Mouse (Mus musculus): Measurements from ENCODE around the gene Tiam2. TPM values are rescaled to one million over a fixed set of nuclear protein-coding genes. Genes with fewer than 3 reads are reported as not detected.

Gene Tiam2
- total RNA-seq, 2 experiments from 2014 or later = 0.08 to 3.8 TPM

DNA sequence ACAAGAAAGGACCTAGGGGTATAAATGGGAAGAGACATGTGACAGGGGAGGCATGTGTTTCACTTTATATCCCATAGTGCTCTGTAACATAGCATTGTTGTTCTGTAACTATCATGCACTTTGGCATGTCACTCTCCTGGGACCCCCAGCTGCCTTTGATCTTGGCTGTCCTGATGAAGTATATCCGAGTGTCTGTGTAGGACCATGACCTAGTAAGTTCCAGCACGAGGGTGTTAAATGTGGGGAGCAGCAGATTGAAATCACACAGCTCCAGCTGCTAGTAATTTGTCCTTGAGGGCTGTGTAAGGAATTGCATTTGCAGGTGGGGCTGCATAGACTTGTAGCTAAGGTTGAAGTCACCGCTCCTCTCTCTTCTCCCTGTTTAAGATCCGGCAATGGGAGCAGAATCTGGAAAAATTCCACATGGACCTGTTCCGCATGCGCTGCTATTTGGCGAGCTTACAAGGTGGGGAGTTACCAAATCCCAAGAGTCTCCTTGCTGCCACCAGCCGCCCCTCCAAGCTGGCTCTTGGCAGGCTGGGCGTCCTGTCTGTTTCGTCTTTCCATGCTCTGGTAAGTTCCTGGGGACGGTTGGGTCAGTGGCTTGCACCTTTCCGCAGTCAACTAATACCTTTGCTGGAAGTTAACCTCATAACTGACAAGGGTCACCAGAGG, 110.6 kb downstream of the Tiam2 start:
- no peak for ATAC-seq (replicated peaks; ENCODE audit: low FRiP score, poor library complexity, severe bottlenecking)

DNA sequence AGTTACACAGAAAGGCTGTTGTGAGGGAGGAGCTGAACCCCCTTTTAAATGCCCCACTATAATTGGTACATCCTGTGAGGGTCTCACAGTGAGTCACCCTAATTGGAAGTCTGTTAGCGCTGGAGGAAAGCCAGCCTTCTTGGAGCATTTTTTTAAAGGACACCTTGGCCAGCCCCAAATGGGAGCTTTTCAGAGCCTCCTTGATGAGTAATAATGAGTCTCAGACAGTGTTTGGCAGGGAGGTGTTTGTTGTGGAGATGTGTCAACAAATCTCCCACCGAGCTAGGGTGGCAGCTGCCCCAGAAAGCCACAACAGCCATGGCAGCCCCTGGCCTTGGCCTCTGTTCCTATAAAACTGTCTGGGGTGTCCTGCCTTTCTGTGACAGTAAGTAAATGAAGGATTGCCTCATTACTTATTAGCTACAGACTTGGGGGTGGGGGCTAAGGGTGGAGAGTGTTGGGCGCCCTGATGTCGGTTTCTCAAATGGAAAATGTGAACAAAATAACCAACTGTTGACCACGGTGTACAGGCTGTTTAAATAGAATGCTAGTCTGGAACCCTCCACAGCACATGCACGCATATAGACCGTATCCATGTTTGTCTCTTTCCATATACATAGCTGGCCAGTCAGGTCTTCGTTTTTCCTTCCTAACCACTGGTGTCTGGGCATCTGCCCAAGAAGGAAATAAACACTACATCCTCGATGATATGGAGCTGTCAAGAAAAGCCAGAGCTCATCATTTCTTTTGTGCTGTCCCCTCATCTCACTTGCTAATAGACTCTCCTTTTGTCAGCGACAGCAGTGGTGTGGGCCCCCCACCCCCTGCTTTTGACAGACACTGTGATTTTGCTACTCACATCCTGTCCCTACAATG, 116.4 kb downstream of the Tiam2 start:
- ATAC-seq (replicated peaks; ENCODE audit: low FRiP score, poor library complexity, severe bottlenecking) = no peak

DNA sequence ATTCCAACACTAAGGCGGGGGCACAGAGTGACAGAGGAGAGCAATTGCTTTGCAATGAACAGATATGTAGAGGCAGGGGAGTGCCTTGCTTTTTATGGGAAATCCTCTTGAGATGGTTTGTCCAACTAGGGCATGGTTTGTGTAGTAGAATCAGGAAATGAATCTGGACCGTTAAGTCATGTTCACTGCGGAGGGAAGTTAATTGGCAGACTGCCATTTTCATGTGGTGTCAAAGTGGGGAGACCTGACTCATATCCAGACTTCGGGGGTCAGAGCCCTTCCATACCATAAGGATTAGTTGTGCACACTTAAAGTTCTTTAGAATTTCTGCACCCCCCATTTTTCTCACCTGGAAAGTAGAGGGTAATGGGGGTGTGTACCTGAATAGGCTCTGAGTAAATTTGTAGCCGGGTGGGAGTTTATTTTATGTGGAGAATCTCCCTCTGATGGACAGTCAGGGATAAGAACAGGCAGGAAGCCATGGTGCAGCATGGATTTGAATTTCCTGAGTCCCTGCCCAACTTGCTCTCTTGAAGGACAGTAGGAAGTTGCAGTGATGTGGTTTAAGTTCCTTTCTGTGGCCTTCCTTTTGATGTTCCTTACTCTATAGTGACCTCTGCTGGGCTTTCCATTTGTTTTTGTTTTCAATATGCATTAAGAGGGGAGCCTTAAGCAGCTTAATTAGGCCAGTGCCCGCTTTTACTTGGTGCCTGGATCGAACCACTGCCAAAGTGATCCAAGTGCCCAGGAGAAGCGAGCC, 120.0 kb downstream of the Tiam2 start:
- no peak for ATAC-seq (replicated peaks; ENCODE audit: low FRiP score, poor library complexity, severe bottlenecking)

DNA sequence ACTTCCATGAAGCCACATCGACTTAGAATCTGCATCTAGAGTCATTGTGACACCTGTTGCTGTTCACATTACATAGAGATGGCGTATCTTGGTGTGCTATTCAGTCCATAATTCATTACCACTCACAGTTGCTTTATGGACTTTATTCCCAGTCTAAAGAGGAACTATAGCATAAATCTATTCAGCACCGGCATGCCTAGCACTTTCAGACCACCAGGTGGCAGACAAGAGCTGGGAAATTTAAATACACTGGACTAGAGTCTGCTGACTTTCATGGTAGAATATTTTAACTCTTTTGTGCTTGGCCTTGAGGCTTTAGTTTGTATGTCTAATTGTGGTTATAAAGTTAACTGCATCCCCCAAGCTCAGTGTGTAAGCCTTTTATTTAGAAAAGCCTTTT, 122.4 kb downstream of the Tiam2 start:
- no peak for ATAC-seq (replicated peaks; ENCODE audit: low FRiP score, poor library complexity, severe bottlenecking)

DNA sequence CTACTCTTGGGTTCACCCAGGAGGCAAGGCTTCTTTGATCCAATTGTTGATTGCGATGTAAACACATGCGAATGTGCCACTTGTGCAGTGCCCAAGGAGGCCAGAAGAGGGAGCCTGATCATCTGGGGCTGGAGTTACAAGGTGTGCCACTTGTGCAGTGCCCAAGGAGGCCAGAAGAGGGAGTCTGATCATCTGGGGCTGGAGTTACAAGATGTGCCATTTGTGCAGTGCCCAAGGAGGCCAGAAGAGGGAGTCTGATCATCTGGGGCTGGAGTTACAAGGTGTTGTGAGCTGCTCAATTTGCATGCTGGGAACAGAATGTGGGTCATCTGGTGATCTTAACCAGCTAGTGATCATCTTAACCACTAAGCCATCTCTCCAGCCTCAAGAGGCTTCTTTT, 124.7 kb downstream of the Tiam2 start:
- peak; percentile 90 for ATAC-seq (replicated peaks; ENCODE audit: low FRiP score, poor library complexity, severe bottlenecking)

DNA sequence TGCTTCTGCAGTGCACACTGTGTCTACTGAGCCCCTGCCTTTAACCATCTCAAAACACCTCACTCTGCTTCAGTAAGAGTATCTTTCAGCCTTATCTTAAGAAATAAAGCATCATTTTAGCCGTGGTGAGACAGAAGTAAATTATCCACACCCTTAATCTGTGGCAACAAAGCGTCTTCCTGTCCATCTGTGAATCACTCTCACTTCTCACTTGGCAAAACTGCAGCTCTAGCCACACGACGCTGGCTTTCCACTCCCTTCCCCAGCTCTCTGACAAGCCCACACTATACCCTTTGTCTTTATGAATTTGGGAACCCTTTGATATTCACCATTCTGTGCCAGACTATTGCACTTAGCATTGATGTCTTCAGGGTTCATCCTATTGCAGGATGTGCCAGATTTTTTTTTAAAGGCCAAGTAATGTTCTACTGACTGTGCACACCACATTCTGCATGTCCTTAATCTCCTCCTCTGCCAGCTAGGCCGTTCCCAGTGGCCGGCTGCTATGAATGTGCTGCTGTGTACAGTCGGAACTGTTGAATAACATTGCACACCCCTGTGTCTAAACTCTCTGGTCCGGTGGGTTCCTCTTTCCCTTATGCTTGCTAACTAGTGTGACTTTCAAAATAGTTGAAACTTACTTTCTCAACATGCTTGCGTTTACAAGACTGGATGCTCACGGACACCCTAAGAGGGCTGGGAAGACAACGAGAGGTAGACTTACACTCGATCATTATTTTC, 126.4 kb downstream of the Tiam2 start:
- ATAC-seq (replicated peaks; ENCODE audit: low FRiP score, poor library complexity, severe bottlenecking) = no peak

DNA sequence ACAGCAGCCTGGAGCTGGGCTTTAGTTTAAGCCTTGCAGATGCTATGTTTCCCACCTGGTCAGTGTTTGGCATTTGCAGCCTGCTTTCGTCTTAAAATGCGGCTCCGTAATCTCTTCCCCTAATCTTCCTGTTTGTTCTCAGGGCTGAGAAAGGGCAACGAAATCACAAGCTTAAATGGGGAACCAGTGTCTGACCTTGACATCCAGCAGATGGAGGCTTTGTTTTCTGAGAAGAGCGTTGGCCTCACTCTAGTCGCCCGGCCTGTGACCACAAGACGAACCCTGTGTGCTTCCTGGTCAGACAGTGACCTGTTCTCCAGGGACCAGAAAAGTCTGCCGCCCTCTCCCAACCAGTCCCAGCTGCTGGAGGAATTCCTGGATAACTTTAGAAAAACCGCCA, 127.6 kb downstream of the Tiam2 start:
- no peak for ATAC-seq (replicated peaks; ENCODE audit: low FRiP score, poor library complexity, severe bottlenecking)

DNA sequence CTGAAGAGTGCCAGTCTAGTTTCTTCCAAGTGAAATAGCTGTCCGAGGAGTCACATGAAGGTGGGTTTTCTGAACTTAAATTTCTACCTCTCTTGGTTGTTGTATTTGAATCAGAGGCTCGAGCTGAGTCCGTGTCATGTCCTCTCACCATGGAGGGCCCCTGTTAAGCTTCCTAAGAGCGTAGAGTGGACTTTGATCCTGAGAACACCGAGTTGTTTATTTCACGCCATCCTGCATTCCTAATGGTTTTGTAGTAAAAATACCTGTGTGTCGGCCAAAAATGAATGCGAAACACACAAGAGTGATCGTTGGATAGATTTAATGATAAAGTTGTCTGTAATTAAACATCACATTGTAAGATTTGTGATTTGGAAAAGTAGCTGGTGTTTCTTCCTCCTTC, 128.5 kb downstream of the Tiam2 start:
- ATAC-seq (replicated peaks; ENCODE audit: low FRiP score, poor library complexity, severe bottlenecking) = no peak

DNA sequence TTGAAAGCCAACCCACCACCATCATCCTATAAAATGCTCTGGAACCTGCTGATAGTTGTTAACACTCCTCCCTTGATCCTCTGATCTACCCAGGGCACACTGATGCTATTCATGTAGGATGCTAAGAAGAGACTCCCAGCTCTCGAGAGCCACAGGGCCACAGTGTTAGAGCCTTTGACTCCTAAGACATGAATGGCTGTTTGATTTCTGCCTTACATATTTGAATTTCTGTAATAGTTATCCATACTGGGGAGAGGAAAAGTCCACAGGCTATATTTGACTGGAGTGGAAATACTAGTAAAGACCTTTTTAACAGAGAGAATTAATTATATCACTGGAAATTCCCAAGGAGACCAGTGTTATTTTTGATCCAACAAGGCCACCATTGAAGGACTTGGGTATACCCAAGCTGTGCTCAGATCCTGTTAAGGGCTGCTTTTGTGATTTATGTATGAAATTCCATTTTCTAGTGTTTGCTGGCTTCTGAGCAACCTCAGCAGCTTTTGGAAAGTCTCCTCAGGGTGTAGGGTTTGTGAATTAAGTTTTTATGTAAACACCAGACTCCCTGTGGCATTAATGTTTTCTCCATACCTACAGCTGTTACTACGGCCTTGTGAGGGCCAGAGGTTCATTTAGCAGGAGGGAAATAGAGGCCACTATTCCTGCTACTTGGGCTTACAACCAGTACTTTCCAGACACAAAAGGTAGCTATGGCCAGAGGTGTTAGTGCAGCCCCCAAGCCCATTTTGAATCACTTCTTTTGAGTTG, 131.7 kb downstream of the Tiam2 start:
- ATAC-seq (replicated peaks; ENCODE audit: low FRiP score, poor library complexity, severe bottlenecking) = no peak

DNA sequence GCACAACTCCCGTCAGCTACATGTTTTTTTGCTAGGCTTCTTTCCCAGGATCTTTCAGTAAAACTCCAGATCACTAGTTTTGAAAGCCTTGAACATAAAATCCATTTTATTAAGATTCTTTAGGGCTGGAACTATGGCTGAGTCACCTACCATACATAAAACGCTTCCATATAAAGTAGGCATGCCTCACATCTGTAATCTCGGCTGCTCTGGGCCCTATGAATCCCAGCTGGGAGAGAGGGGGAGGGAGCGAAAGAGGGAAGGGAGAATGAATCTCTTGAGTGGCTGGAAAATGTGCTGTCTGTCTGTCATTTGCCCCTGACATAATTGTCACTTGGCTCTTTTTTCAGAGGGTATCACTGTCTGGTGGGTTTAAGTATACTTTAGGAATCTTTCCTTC, 139.5 kb downstream of the Tiam2 start:
- no peak for ATAC-seq (replicated peaks; ENCODE audit: low FRiP score, poor library complexity, severe bottlenecking)

DNA sequence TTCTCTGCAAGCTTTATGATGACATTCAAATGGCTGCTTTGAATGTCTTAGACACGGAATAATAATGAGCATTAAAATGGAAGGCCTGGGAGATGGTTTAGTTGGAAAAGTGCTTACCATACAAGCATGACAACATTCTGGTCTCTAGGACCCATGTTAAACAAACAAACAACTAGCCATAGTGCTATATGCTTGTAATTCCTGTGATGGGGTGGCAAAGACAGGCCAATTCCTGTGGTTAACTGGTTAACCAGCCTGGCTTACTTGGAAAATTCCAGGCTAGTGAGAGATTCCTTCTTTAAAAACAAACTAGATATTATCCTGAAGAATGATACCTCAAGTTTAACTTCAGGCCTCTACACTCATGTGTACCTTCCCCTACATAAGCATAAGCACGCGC, 140.3 kb downstream of the Tiam2 start:
- ATAC-seq (replicated peaks; ENCODE audit: low FRiP score, poor library complexity, severe bottlenecking) = no peak

DNA sequence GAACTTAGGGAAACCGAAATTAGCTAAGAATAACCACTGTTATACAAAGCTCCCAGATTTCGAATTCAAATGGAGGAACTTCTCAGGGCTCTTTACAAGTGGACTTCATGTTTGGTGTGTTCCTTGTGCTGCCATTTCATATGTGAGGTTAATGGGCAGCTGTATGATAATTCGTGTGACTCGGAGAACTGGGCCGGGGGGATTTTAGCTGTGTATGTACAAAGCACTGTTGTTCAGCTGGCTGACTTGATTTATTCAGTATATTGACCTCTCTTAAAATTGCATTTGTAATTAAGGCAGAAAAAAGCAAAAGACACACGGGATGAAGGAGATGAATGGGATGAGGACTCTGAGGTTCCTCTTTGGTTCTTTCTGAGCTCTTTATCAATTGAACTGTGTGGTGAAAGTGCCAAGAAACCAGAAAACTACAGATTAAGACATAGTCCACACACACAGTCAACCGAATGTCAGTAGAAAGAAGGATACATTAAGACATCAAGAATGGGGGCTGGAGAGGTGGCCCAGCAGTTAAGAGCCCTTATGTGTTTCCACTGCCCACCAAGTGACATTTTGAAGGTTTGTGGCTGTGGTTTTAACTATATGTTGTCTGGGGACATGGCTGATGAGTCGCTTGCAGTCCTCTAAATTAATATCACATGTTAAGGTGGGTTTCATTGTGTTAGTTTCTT, 141.4 kb downstream of the Tiam2 start:
- no peak for ATAC-seq (replicated peaks; ENCODE audit: low FRiP score, poor library complexity, severe bottlenecking)

DNA sequence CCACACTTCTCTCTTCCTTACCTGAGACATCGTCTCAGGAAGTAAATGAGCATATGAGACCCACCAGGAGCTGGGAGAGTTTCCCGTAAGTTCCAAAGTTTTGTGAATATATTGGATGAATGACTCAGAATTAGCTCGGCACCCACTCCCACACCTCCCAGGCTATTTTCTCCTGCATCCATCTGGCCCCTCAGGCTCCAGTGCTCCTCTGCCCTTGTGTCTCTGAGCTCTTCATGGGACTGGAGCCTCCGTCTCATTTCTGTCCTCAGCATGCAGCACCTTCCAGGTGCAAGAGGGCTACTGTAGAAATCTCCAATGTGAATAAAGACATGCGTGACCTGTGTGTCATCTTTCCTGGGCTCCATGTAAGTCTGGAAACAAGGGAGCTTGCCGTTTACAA, 145.6 kb downstream of the Tiam2 start:
- ATAC-seq (replicated peaks; ENCODE audit: low FRiP score, poor library complexity, severe bottlenecking) = no peak

DNA sequence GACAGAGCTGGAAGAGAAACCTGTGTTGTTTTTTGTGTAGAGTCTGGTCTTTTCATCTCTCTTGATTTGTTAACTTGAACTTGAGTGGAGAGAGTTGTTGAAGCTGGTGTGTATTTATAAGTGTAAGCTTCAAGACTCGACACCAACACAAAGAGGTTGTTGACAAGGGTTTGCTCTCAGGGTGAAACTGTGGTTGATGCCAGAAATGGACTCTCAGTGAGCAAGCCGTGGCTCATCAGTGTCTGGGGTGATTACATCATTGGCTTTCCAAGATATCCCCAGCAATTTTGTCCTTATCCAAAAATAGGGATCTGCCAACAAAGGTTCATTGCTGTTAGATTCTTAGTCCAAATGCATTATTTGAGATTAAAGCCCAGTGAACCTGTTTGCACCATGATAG, 150.2 kb downstream of the Tiam2 start:
- no peak for ATAC-seq (replicated peaks; ENCODE audit: low FRiP score, poor library complexity, severe bottlenecking)

DNA sequence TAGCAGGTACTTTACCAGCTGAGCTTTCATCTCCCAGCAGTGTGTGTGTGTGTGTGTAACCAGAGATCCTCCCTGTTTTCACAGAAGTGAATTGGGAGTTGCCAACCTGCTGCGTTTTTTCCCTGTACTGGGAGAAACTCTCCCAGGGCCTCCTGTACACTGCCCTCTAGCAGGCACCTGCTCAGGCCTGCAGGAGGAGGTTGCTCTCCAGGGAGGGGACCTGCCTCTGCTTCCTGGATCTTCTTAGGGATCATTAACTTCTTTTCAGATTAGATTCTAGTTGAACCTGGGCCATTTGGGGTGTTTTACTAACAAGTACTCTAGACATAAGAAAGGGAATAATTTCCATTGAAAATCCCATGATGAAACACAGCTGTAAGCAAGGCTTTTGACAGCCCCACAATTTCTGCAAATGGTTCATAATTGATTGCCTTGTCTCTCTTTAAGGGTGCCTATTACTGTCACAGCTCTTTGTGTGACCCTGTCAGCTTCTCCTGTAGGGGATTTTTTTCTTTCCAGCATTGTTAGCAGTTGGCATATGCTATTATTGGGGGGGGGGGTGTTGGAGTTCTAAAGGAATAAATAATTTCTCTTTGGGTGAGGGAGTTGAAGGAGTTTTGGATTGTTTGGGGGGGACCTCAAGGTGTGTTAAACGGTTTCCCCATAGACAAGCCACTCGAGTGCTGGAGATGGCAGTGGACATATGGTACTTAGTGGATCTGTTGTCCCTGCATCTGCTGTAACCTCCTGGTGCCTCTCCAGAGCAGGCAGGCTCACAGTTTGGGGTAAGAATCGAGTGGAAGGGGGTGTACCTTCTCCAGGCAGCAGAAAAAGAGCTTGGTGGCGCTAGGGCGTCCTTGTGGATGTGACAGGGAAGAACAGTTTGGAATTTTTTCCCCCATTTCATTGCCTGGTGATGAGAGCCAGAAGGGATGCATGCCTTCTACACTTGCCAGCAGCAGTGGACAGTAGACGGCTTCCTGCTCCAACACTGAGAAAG, 155.5 kb downstream of the Tiam2 start:
- ATAC-seq (replicated peaks; ENCODE audit: low FRiP score, poor library complexity, severe bottlenecking) = no peak

DNA sequence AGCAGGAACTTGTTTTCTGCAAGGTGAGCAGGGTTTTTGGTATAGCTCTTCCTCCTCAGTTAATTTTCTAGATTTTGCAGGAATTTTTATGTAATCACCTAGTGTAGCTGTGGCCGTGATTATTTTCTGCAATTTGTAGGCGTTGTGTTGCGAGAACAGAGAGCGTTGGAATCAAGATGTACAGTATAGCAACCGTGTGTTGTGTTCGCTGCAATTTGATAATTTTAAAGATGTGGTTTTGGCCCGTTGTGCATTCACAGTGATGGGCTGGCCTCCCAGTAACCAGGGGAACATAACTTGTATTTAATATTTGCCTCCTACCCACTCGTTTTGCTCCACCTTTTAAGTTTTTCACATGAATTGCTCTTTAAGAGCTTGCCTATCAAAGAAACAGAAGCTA, 156.7 kb downstream of the Tiam2 start:
- ATAC-seq (replicated peaks; ENCODE audit: low FRiP score, poor library complexity, severe bottlenecking) = no peak

DNA sequence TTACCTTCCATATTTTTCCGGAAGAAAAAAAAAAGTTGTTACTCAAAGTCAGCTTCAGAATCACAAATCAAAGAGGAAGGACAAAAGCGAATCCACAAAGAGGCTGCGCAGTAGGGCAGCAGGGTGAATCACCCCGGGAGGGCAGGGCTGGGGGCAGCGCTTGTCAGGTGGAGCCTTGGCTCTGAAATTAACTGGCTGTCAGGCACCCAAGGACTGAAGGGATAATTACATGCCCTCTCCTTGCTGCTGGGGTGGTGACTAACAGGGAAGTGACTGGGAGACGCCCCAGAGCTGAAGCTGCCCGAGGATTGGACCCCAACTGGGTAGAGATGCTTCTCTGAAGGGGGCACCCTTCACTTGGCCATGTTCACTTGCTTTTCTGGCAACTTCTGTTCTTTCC, 159.5 kb downstream of the Tiam2 start:
- no peak for ATAC-seq (replicated peaks; ENCODE audit: low FRiP score, poor library complexity, severe bottlenecking)

DNA sequence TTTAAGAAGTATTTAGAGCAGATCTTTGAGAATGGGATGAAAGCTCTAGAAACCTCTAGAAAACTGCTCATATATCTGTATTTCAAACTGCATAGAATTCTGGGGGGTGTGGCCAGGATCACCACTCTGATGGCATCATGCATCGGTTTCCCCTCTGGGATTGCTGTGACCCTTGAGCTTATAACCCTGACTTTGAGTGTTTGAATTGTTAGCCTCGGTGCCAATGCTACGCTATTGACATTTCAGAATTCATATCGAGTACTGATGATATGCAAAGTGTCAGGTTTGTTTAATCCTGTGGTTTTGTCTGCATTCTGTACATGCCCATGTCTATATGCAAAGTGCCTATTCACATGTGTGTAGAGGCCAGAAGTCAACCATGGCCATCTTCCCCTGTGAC, 160.8 kb downstream of the Tiam2 start:
- no peak for ATAC-seq (replicated peaks; ENCODE audit: low FRiP score, poor library complexity, severe bottlenecking)
